Mouse (Mus musculus): ENCODE data around the gene Rnf141. TPM values are rescaled to one million over a fixed set of nuclear protein-coding genes. Genes with fewer than 3 reads are reported as not detected.

Rnf141 gene
- polyA plus RNA-seq, 1 experiment from 2014 or later = 31.6 TPM

- TF ChIP-seq CTCF (IDR thresholded peaks at IDR 0.05) (no peak), EP300 (IDR thresholded peaks at IDR 0.05) (no peak)
- H3K27ac ChIP-seq (ENCODE audit: low read length) = no peak overlapping the region
- 71% methylated on average over 3 of the region's 3 CpGs for WGBS
These were observed 71.9 kb downstream of the Rnf141 start for GRCm38 (mm10) chr7:110772343-110772742.

GRCm38 (mm10) chr7:110770949-110771348, 73.3 kb downstream of the Rnf141 start:
- no peak for DNase-seq (ENCODE audit: low spot score)
- WGBS = 96% methylated on average over 4 of the region's 4 CpGs
- no peak for TF ChIP-seq CTCF (IDR thresholded peaks at IDR 0.05)
- no peak for TF ChIP-seq EP300 (IDR thresholded peaks at IDR 0.05)

More at GRCm38 (mm10) chr7:110772343-110772742, 71.9 kb downstream of the Rnf141 start:
- no peak overlapping the region for H3K4me2 ChIP-seq (replicated peaks; ENCODE audit: low read depth, low read length)
- no peak for DNase-seq (ENCODE audit: low spot score)
- no peak overlapping the region for H3K4me3 ChIP-seq (ENCODE audit: low read depth, low read length)
- no peaks in the 10 kb centered on the region for H3K9me3 ChIP-seq (ENCODE audit: low read length)
- no peaks in the 10 kb centered on the region; the same call in 1 of the 2 replicates for H3K27me3 ChIP-seq (replicated peaks; ENCODE audit: insufficient read depth, low read length)
- no peaks in the 10 kb centered on the region for H3K36me3 ChIP-seq (ENCODE audit: insufficient read depth, low read length)
- H3K4me1 ChIP-seq (ENCODE audit: insufficient read depth, low read depth, low read length) = peaks cover 5% of the 10 kb centered on the region; the same call in 1 of the 2 replicates
- H3K9ac ChIP-seq (replicated peaks; ENCODE audit: low read depth) = no peak overlapping the region
- ATAC-seq = no peak

GRCm38 (mm10) chr7:110769094-110769493, 75.2 kb downstream of the Rnf141 start:
- peaks cover 5% of the 10 kb centered on the region; the same call in 1 of the 2 replicates for H3K4me1 ChIP-seq (ENCODE audit: insufficient read depth, low read depth, low read length)
- TF ChIP-seq EP300 (IDR thresholded peaks at IDR 0.05) (no peak), CTCF (IDR thresholded peaks at IDR 0.05) (no peak)
- no peaks in the 10 kb centered on the region for H3K9me3 ChIP-seq (ENCODE audit: low read length)
- H3K27me3 ChIP-seq (replicated peaks; ENCODE audit: insufficient read depth, low read length) = no peaks in the 10 kb centered on the region; the same call in 1 of the 2 replicates
- H3K4me2 ChIP-seq (replicated peaks; ENCODE audit: low read depth, low read length) = peak overlapping the region; percentile 98
- peak; percentile 46 for ATAC-seq
- 44% methylated on average over 4 of the region's 4 CpGs for WGBS
- H3K4me3 ChIP-seq (ENCODE audit: low read depth, low read length) = peak overlapping the region; percentile 51
- no peaks in the 10 kb centered on the region for H3K36me3 ChIP-seq (ENCODE audit: insufficient read depth, low read length)
- peak; percentile 45 for DNase-seq (ENCODE audit: low spot score)
- peak overlapping the region; percentile 52; the same call in 1 of the 2 replicates for H3K9ac ChIP-seq (replicated peaks; ENCODE audit: low read depth)
- peak overlapping the region; percentile 47; the same call in 1 of the 2 replicates for H3K27ac ChIP-seq (ENCODE audit: low read length)

More at GRCm38 (mm10) chr7:110770949-110771348, 73.3 kb downstream of the Rnf141 start:
- H3K4me1 ChIP-seq (ENCODE audit: insufficient read depth, low read depth, low read length) = peaks cover 5% of the 10 kb centered on the region; the same call in 1 of the 2 replicates
- H3K9ac ChIP-seq (replicated peaks; ENCODE audit: low read depth) = no peak overlapping the region
- H3K27me3 ChIP-seq (replicated peaks; ENCODE audit: insufficient read depth, low read length) = no peaks in the 10 kb centered on the region; the same call in 1 of the 2 replicates
- ATAC-seq = no peak
- no peaks in the 10 kb centered on the region for H3K9me3 ChIP-seq (ENCODE audit: low read length)
- H3K27ac ChIP-seq (ENCODE audit: low read length) = no peak overlapping the region
- no peaks in the 10 kb centered on the region for H3K36me3 ChIP-seq (ENCODE audit: insufficient read depth, low read length)
- no peak overlapping the region for H3K4me3 ChIP-seq (ENCODE audit: low read depth, low read length)
- no peak overlapping the region for H3K4me2 ChIP-seq (replicated peaks; ENCODE audit: low read depth, low read length)

GRCm38 (mm10) chr7:110768451-110769064, 75.7 kb downstream of the Rnf141 start:
- H3K27me3 ChIP-seq (replicated peaks; ENCODE audit: insufficient read depth, low read length) = no peaks in the 10 kb centered on the region; the same call in 1 of the 2 replicates
- peak overlapping the region; percentile 51 for H3K4me3 ChIP-seq (ENCODE audit: low read depth, low read length)
- H3K9me3 ChIP-seq (ENCODE audit: low read length) = no peaks in the 10 kb centered on the region
- H3K27ac ChIP-seq (ENCODE audit: low read length) = peak overlapping the region; percentile 47
- peak overlapping the region; percentile 52; the same call in 1 of the 2 replicates for H3K9ac ChIP-seq (replicated peaks; ENCODE audit: low read depth)
- ATAC-seq (peak; percentile 73), DNase-seq (ENCODE audit: low spot score) (peak; percentile 31)
- H3K4me1 ChIP-seq (ENCODE audit: insufficient read depth, low read depth, low read length) = peaks cover 5% of the 10 kb centered on the region; the same call in 1 of the 2 replicates
- peak overlapping the region; percentile 98 for H3K4me2 ChIP-seq (replicated peaks; ENCODE audit: low read depth, low read length)
- no peaks in the 10 kb centered on the region for H3K36me3 ChIP-seq (ENCODE audit: insufficient read depth, low read length)
- WGBS = 3% methylated on average over 48 of the region's 61 CpGs
- TF ChIP-seq EP300 (IDR thresholded peaks at IDR 0.05) = no peak
- TF ChIP-seq CTCF (IDR thresholded peaks at IDR 0.05) = no peak

GRCm38 (mm10) chr7:110768001-110768400, 76.3 kb downstream of the Rnf141 start, which contains the start of gene Ampd3:
Gene Ampd3 (plus strand): TSS chr7:110768206.
- 0 out of 2 replicates have a peak, but pooled peaks have one; percentile 3 for ATAC-seq
- peaks cover under 1% of the 10 kb centered on the region; the same call in 1 of the 2 replicates for H3K4me1 ChIP-seq (ENCODE audit: insufficient read depth, low read depth, low read length)
- peak within 1 kb of the TSS; percentile 51 for H3K4me3 ChIP-seq (ENCODE audit: low read depth, low read length)
- no peaks in the 10 kb centered on the region for H3K9me3 ChIP-seq (ENCODE audit: low read length)
- H3K27ac ChIP-seq (ENCODE audit: low read length) = peak within 1 kb of the TSS; percentile 47
- TF ChIP-seq CTCF (IDR thresholded peaks at IDR 0.05) (no peak), EP300 (IDR thresholded peaks at IDR 0.05) (no peak)
- WGBS = 25% methylated on average over 13 of the region's 16 CpGs
- H3K9ac ChIP-seq (replicated peaks; ENCODE audit: low read depth) = peak within 1 kb of the TSS; percentile 52; the same call in 1 of the 2 replicates
- DNase-seq (ENCODE audit: low spot score) = peak; percentile 31
- H3K4me2 ChIP-seq (replicated peaks; ENCODE audit: low read depth, low read length) = peak within 1 kb of the TSS; percentile 98
- no peaks in the 10 kb centered on the region for H3K36me3 ChIP-seq (ENCODE audit: insufficient read depth, low read length)
- no peaks in the 10 kb centered on the region; the same call in 1 of the 2 replicates for H3K27me3 ChIP-seq (replicated peaks; ENCODE audit: insufficient read depth, low read length)

GRCm38 (mm10) chr7:110762605-110763180, 81.6 kb downstream of the Rnf141 start:
- no peak overlapping the region for H3K4me2 ChIP-seq (replicated peaks; ENCODE audit: low read depth, low read length)
- no peak overlapping the region for H3K9ac ChIP-seq (replicated peaks; ENCODE audit: low read depth)
- no peaks in the 10 kb centered on the region for H3K4me1 ChIP-seq (ENCODE audit: insufficient read depth, low read depth, low read length)
- TF ChIP-seq EP300 (IDR thresholded peaks at IDR 0.05) (no peak), CTCF (IDR thresholded peaks at IDR 0.05) (no peak)
- no peaks in the 10 kb centered on the region for H3K9me3 ChIP-seq (ENCODE audit: low read length)
- no peak overlapping the region for H3K27ac ChIP-seq (ENCODE audit: low read length)
- DNase-seq (ENCODE audit: low spot score) = no peak
- ATAC-seq = no peak; the same call in 1 of the 2 replicates
- H3K4me3 ChIP-seq (ENCODE audit: low read depth, low read length) = no peak overlapping the region
- H3K36me3 ChIP-seq (ENCODE audit: insufficient read depth, low read length) = no peaks in the 10 kb centered on the region
- H3K27me3 ChIP-seq (replicated peaks; ENCODE audit: insufficient read depth, low read length) = no peaks in the 10 kb centered on the region
- WGBS = 79% methylated on average over 5 of the region's 5 CpGs
